Mouse (Mus musculus): ENCODE measurements around the gene Olfr845. TPM values are rescaled to one million over a fixed set of nuclear protein-coding genes. Genes with fewer than 3 reads are reported as not detected.

The Olfr845 gene
- polyA plus RNA-seq (2015; fragmentation: Nextera tagmentation; extraction: Ambion mirVana) = not detected in 2 replicates

GRCm38 (mm10) chr9:19336157-19336556, at the start of gene Olfr845:
TSS of gene Olfr845 (plus strand) at chr9:19336457.
- Histone ChIP-seq H3K27me3 (replicated peaks) (no peaks in the 10 kb centered on the region), H3K36me3 (replicated peaks) (no peaks in the 10 kb centered on the region), H3K9me3 (peaks cover 8% of the 10 kb centered on the region; the same call in 1 of the 2 replicates), H3K4me2 (no peak within 1 kb of the TSS), H3K9ac (no peak within 1 kb of the TSS), H3K4me1 (no peaks in the 10 kb centered on the region), H3K4me3 (no peak within 1 kb of the TSS), H3K27ac (no peak within 1 kb of the TSS)
- ATAC-seq (replicated peaks) = no peak
- WGBS = 78% methylated on average over 1 of the region's 1 CpGs

- no peak for ATAC-seq (replicated peaks)
- Histone ChIP-seq H3K36me3 (replicated peaks) (no peaks in the 10 kb centered on the region), H3K27ac (no peak within 1 kb of the TSS), H3K4me1 (no peaks in the 10 kb centered on the region), H3K4me2 (no peak within 1 kb of the TSS), H3K4me3 (no peak within 1 kb of the TSS), H3K27me3 (replicated peaks) (no peaks in the 10 kb centered on the region), H3K9me3 (peaks cover 7% of the 10 kb centered on the region), H3K9ac (no peak within 1 kb of the TSS)
Observed at GRCm38 (mm10) chr9:19316047-19316446, 20.2 kb upstream of the Olfr845 start, which contains the start of gene Olfr844. TSS of gene Olfr844 (plus strand) at chr9:19316347.

- H3K27ac ChIP-seq = no peak within 1 kb of the TSS
- H3K9ac ChIP-seq = no peak within 1 kb of the TSS
- peaks cover 9% of the 10 kb centered on the region for H3K9me3 ChIP-seq
- H3K27me3 ChIP-seq (replicated peaks) = no peaks in the 10 kb centered on the region
- no peak within 1 kb of the TSS for H3K4me2 ChIP-seq
- ATAC-seq (replicated peaks) = no peak
- H3K4me3 ChIP-seq = no peak within 1 kb of the TSS
- no peaks in the 10 kb centered on the region for H3K4me1 ChIP-seq
- no peaks in the 10 kb centered on the region for H3K36me3 ChIP-seq (replicated peaks)
- WGBS = 54% methylated on average over 1 of the region's 1 CpGs
Observed at GRCm38 (mm10) chr9:19363905-19364304, 27.6 kb downstream of the Olfr845 start, which contains the start of gene Olfr846. TSS of gene Olfr846 (minus strand) at chr9:19364005.

GRCm38 (mm10) chr9:19378569-19378968, 42.3 kb downstream of the Olfr845 start, which contains the start of gene Olfr847:
TSS of gene Olfr847 (minus strand) at chr9:19378669.
- no peak within 1 kb of the TSS for H3K4me2 ChIP-seq
- H3K9me3 ChIP-seq = no peaks in the 10 kb centered on the region
- H3K27me3 ChIP-seq (replicated peaks) = no peaks in the 10 kb centered on the region
- no peaks in the 10 kb centered on the region for H3K36me3 ChIP-seq (replicated peaks)
- no peak within 1 kb of the TSS for H3K4me3 ChIP-seq
- H3K27ac ChIP-seq = no peak within 1 kb of the TSS
- ATAC-seq (replicated peaks) = no peak
- no peaks in the 10 kb centered on the region for H3K4me1 ChIP-seq
- WGBS = 58% methylated on average over 1 of the region's 1 CpGs
- H3K9ac ChIP-seq = no peak within 1 kb of the TSS

Other genes with a start within 250 kb of the Olfr845 start
- not detected in 2 replicates for gene Olfr836, start 216.1 kb upstream of the Olfr845 start, polyA plus RNA-seq (2015; fragmentation: Nextera tagmentation; extraction: Ambion mirVana)
- not detected in 2 replicates for gene Olfr837, start 200.1 kb upstream of the Olfr845 start, polyA plus RNA-seq (2015; fragmentation: Nextera tagmentation; extraction: Ambion mirVana)
- not detected in 2 replicates for gene Olfr839-ps1, start 159.1 kb upstream of the Olfr845 start, polyA plus RNA-seq (2015; fragmentation: Nextera tagmentation; extraction: Ambion mirVana)
- not detected in 2 replicates for gene Olfr843, start 84.5 kb upstream of the Olfr845 start, polyA plus RNA-seq (2015; fragmentation: Nextera tagmentation; extraction: Ambion mirVana)
- gene Olfr844, start 20.1 kb upstream of the Olfr845 start, polyA plus RNA-seq (2015; fragmentation: Nextera tagmentation; extraction: Ambion mirVana) = not detected in 2 replicates
- not detected in 2 replicates for gene Olfr846, start 27.5 kb downstream of the Olfr845 start, polyA plus RNA-seq (2015; fragmentation: Nextera tagmentation; extraction: Ambion mirVana)
- not detected in 2 replicates for gene Olfr847, start 42.2 kb downstream of the Olfr845 start, polyA plus RNA-seq (2015; fragmentation: Nextera tagmentation; extraction: Ambion mirVana)
- not detected in 2 replicates for gene Olfr849, start 103.8 kb downstream of the Olfr845 start, polyA plus RNA-seq (2015; fragmentation: Nextera tagmentation; extraction: Ambion mirVana)
- not detected in 2 replicates for gene Olfr850, start 141.8 kb downstream of the Olfr845 start, polyA plus RNA-seq (2015; fragmentation: Nextera tagmentation; extraction: Ambion mirVana)
- not detected in 2 replicates for gene Olfr851, start 156.8 kb downstream of the Olfr845 start, polyA plus RNA-seq (2015; fragmentation: Nextera tagmentation; extraction: Ambion mirVana)
- gene Olfr853, start 204.6 kb downstream of the Olfr845 start, polyA plus RNA-seq (2015; fragmentation: Nextera tagmentation; extraction: Ambion mirVana) = not detected in 2 replicates
- gene Olfr854, start 230.9 kb downstream of the Olfr845 start, polyA plus RNA-seq (2015; fragmentation: Nextera tagmentation; extraction: Ambion mirVana) = not detected in 2 replicates
- not detected in 2 replicates for gene Olfr855, start 246.2 kb downstream of the Olfr845 start, polyA plus RNA-seq (2015; fragmentation: Nextera tagmentation; extraction: Ambion mirVana)